Mouse (Mus musculus): Measurements from ENCODE around the gene Gm6169. TPM values are rescaled to one million over a fixed set of nuclear protein-coding genes. Genes with fewer than 3 reads are reported as not detected.
"Not testable (repeated sequence)": the region's sequence is repeated elsewhere in the genome, so short reads cannot be mapped to it uniquely, and the experiment has no call there.

The Gm6169 gene
- polyA plus RNA-seq, 1 experiment, result not detected

- TF ChIP-seq GATA1 (IDR thresholded peaks at IDR 0.05; ENCODE audit: low read length), result no peak
- TF ChIP-seq TAL1 (IDR thresholded peaks at IDR 0.05; ENCODE audit: low read length), result no peak
- no peaks in the 10 kb centered on the region; the same call in 1 of the 2 replicates for H3K36me3 ChIP-seq (ENCODE audit: control insufficient read depth)
- H3K4me3 ChIP-seq (replicated peaks), result peak overlapping the region; percentile 79
Observed at GRCm38 (mm10) chr13:97071626-97072241, 27.3 kb downstream of the Gm6169 start.

GRCm38 (mm10) chr13:97070931-97071625 is 28.0 kb downstream of the Gm6169 start:
- no peaks in the 10 kb centered on the region; the same call in 1 of the 2 replicates for H3K36me3 ChIP-seq (ENCODE audit: control insufficient read depth)
- TF ChIP-seq GATA1 (IDR thresholded peaks at IDR 0.05; ENCODE audit: low read length) (peak; percentile 99), TAL1 (IDR thresholded peaks at IDR 0.05; ENCODE audit: low read length) (no peak)
- H3K4me3 ChIP-seq (replicated peaks), result peak overlapping the region; percentile 79
- H3K27me3 ChIP-seq (ENCODE audit: control insufficient read depth), result peaks cover 44% of the 10 kb centered on the region
- H3K9me3 ChIP-seq (ENCODE audit: control insufficient read depth, low read length), result no peaks in the 10 kb centered on the region
- peaks cover 52% of the 10 kb centered on the region for H3K4me1 ChIP-seq (ENCODE audit: control insufficient read depth)

More at GRCm38 (mm10) chr13:97071626-97072241, 27.3 kb downstream of the Gm6169 start:
- peaks cover 44% of the 10 kb centered on the region for H3K27me3 ChIP-seq (ENCODE audit: control insufficient read depth)
- H3K4me1 ChIP-seq (ENCODE audit: control insufficient read depth), result peaks cover 46% of the 10 kb centered on the region
- no peaks in the 10 kb centered on the region for H3K9me3 ChIP-seq (ENCODE audit: control insufficient read depth, low read length)

- no peak for TF ChIP-seq GATA1 (IDR thresholded peaks at IDR 0.05; ENCODE audit: low read length)
- no peak for TF ChIP-seq TAL1 (IDR thresholded peaks at IDR 0.05; ENCODE audit: low read length)
- Histone ChIP-seq H3K9me3 (ENCODE audit: control insufficient read depth, low read length) (no peaks in the 10 kb centered on the region), H3K4me1 (ENCODE audit: control insufficient read depth) (peaks cover 80% of the 10 kb centered on the region), H3K27me3 (ENCODE audit: control insufficient read depth) (peaks cover 30% of the 10 kb centered on the region), H3K4me3 (replicated peaks) (peak overlapping the region; percentile 72), H3K36me3 (ENCODE audit: control insufficient read depth) (no peaks in the 10 kb centered on the region; the same call in 1 of the 2 replicates)
Observed at GRCm38 (mm10) chr13:97068151-97068550, 30.9 kb downstream of the Gm6169 start.

- H3K4me3 ChIP-seq (replicated peaks), result peak overlapping the region; percentile 72
Observed at GRCm38 (mm10) chr13:97067691-97068090, 31.3 kb downstream of the Gm6169 start.

GRCm38 (mm10) chr13:97066649-97067550 is 32.1 kb downstream of the Gm6169 start, which contains the start of gene Fam169a:
TSS of gene Fam169a (plus strand) at chr13:97067286.
- peak within 1 kb of the TSS; percentile 72 for H3K4me3 ChIP-seq (replicated peaks)
- no peaks in the 10 kb centered on the region; the same call in 1 of the 2 replicates for H3K36me3 ChIP-seq (ENCODE audit: control insufficient read depth)
- no peaks in the 10 kb centered on the region for H3K9me3 ChIP-seq (ENCODE audit: control insufficient read depth, low read length)
- TF ChIP-seq TAL1 (IDR thresholded peaks at IDR 0.05; ENCODE audit: low read length), result peak; percentile 81
- TF ChIP-seq GATA1 (IDR thresholded peaks at IDR 0.05; ENCODE audit: low read length), result peak; percentile 84
- peaks cover 83% of the 10 kb centered on the region for H3K4me1 ChIP-seq (ENCODE audit: control insufficient read depth)
- peaks cover 17% of the 10 kb centered on the region for H3K27me3 ChIP-seq (ENCODE audit: control insufficient read depth)

More at GRCm38 (mm10) chr13:97067691-97068090, 31.3 kb downstream of the Gm6169 start:
- H3K9me3 ChIP-seq (ENCODE audit: control insufficient read depth, low read length), result no peaks in the 10 kb centered on the region
- H3K4me1 ChIP-seq (ENCODE audit: control insufficient read depth), result peaks cover 84% of the 10 kb centered on the region
- TF ChIP-seq GATA1 (IDR thresholded peaks at IDR 0.05; ENCODE audit: low read length) (no peak), TAL1 (IDR thresholded peaks at IDR 0.05; ENCODE audit: low read length) (no peak)
- H3K36me3 ChIP-seq (ENCODE audit: control insufficient read depth), result no peaks in the 10 kb centered on the region; the same call in 1 of the 2 replicates
- peaks cover 25% of the 10 kb centered on the region for H3K27me3 ChIP-seq (ENCODE audit: control insufficient read depth)

- not testable (repeated sequence) for H3K27me3 ChIP-seq (ENCODE audit: control insufficient read depth); H3K36me3 ChIP-seq (ENCODE audit: control insufficient read depth); H3K9me3 ChIP-seq (ENCODE audit: control insufficient read depth, low read length)
- peaks cover 82% of the 10 kb centered on the region for H3K4me1 ChIP-seq (ENCODE audit: control insufficient read depth)
- H3K4me3 ChIP-seq (replicated peaks), result peak overlapping the region; percentile 53
Observed at GRCm38 (mm10) chr13:97064844-97065621, 34.0 kb downstream of the Gm6169 start.

GRCm38 (mm10) chr13:97064413-97064812 is 34.6 kb downstream of the Gm6169 start:
- TF ChIP-seq GATA1 (IDR thresholded peaks at IDR 0.05; ENCODE audit: low read length), result no peak
- no peak for TF ChIP-seq TAL1 (IDR thresholded peaks at IDR 0.05; ENCODE audit: low read length)
- Histone ChIP-seq H3K4me3 (replicated peaks) (peak overlapping the region; percentile 51), H3K4me1 (ENCODE audit: control insufficient read depth) (peaks cover 78% of the 10 kb centered on the region), H3K9me3 (ENCODE audit: control insufficient read depth, low read length) (no peaks in the 10 kb centered on the region), H3K27me3 (ENCODE audit: control insufficient read depth) (no peaks in the 10 kb centered on the region), H3K36me3 (ENCODE audit: control insufficient read depth) (no peaks in the 10 kb centered on the region; the same call in 1 of the 2 replicates)

- Histone ChIP-seq H3K9me3 (ENCODE audit: control insufficient read depth, low read length) (no peaks in the 10 kb centered on the region), H3K27me3 (ENCODE audit: control insufficient read depth) (no peaks in the 10 kb centered on the region), H3K4me1 (ENCODE audit: control insufficient read depth) (peaks cover 71% of the 10 kb centered on the region), H3K4me3 (replicated peaks) (no peak overlapping the region), H3K36me3 (ENCODE audit: control insufficient read depth) (no peaks in the 10 kb centered on the region; the same call in 1 of the 2 replicates)
- TF ChIP-seq TAL1 (IDR thresholded peaks at IDR 0.05; ENCODE audit: low read length), result no peak
- no peak for TF ChIP-seq GATA1 (IDR thresholded peaks at IDR 0.05; ENCODE audit: low read length)
Observed at GRCm38 (mm10) chr13:97063431-97063830, 35.6 kb downstream of the Gm6169 start.
